Mouse (Mus musculus) thymus, adult 2 months (tissue): ENCODE data around the gene Nenf. TPM values are rescaled to one million over a fixed set of nuclear protein-coding genes. Genes with fewer than 3 reads are reported as not detected.

Experiments
- DNase-seq: peaks from one replicate; pipeline ENCODE4 v3.0.0; 2021
- H3K27ac ChIP-seq: fragments of 200-500 bp; 2 replicates; pipeline ENCODE4 v1.5.1; 2012; ENCODE audit warnings: low read length, control low read depth; ENCODE audit not compliant: control insufficient read depth, insufficient read depth
- H3K27me3 ChIP-seq: fragments of 200-500 bp; 2 replicates; pipeline ENCODE4 v1.6.1; 2012; ENCODE audit warnings: mild to moderate bottlenecking, low read length, moderate library complexity, mixed read lengths; ENCODE audit not compliant: control insufficient read depth, insufficient read depth
- H3K36me3 ChIP-seq: fragments of 200-500 bp; 2 replicates; pipeline ENCODE4 v1.6.1; 2012; ENCODE audit warnings: mild to moderate bottlenecking, low read length, moderate library complexity; ENCODE audit not compliant: control insufficient read depth, insufficient read depth
- H3K4me1 ChIP-seq: fragments of 200-500 bp; replicated peaks from 2 replicates; pipeline ENCODE4 v1.6.1; 2012; ENCODE audit warnings: low read length; ENCODE audit not compliant: control insufficient read depth, insufficient read depth
- H3K4me3 ChIP-seq: fragments of 200-500 bp; 2 replicates; pipeline ENCODE4 v1.5.1; 2012; ENCODE audit warnings: mild to moderate bottlenecking, low read length, control low read depth, moderate library complexity; ENCODE audit not compliant: control insufficient read depth, insufficient read depth
- CTCF ChIP-seq: fragments of 200-500 bp; IDR thresholded peaks from 2 replicates; pipeline ENCODE4 v1.5.1; 2012; ENCODE audit warnings: mild to moderate bottlenecking, control low read depth, low read length, moderate library complexity, borderline replicate concordance; ENCODE audit not compliant: control insufficient read depth, poor library complexity, insufficient read depth; ENCODE audit errors: extremely low read depth
- POLR2A ChIP-seq: fragments of 200-500 bp; IDR thresholded peaks from 2 replicates; pipeline ENCODE4 v1.6.1; 2012; ENCODE audit warnings: mild to moderate bottlenecking, low read length, control low read depth, moderate library complexity; ENCODE audit not compliant: control insufficient read depth, poor library complexity, insufficient read depth; ENCODE audit errors: extremely low read depth
- WGBS: fragments of 180-500 bp; shearing (Covaris S2); methylation state at CpG from one replicate; pipeline ENCODE4 v1.1.7; 2018; 5-methylcytosine and 5-hydroxymethylcytosine counted together
- polyA plus RNA-seq: library from polyadenylated mRNA; depleted of rRNA; stranded (reverse); fragments of >200 nt; gene quantifications from 2 replicates; pipeline ENCODE4 v1.2.3, GENCODE M21; 2012

Nenf gene
- polyA plus RNA-seq, 1 experiment, result 64.5 TPM

DNA sequence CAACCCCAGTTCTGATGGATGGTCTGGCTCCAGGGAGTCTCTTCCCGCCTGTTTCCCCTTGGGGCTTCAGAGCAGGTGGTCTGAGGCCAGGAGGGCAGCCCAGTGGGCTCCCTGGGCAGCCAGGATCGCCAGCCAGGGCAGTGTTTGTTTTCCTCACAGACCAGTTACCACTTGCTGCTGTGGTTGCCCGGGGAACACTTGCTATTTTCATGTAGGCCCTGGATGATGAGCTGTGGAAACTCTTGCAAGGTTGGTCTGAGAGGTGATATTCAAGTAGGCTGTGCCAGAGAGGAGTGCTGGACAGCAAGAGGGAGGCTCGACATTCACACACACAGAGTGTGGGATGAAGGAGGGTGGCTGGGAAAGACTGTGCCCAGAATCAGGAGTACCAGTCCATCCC, 16.1 kb downstream of the Nenf start:
- TF ChIP-seq POLR2A, result no peak
- TF ChIP-seq CTCF, result no peak
- no peak overlapping the region for H3K27ac ChIP-seq
- no peaks in the 10 kb centered on the region for H3K36me3 ChIP-seq
- peaks cover 7% of the 10 kb centered on the region; the same call in 1 of the 2 replicates for H3K4me1 ChIP-seq
- 91% methylated on average over 4 of the region's 4 CpGs for WGBS
- no peaks in the 10 kb centered on the region for H3K27me3 ChIP-seq
- no peak overlapping the region for H3K4me3 ChIP-seq
- no peak for DNase-seq

GRCm38 (mm10) chr1:191299215-191299942, 18.6 kb downstream of the Nenf start:
- DNase-seq, result peak; percentile 36
- Histone ChIP-seq H3K27me3 (no peaks in the 10 kb centered on the region), H3K4me1 (no peaks in the 10 kb centered on the region), H3K36me3 (no peaks in the 10 kb centered on the region), H3K27ac (no peak overlapping the region), H3K4me3 (no peak overlapping the region)
- TF ChIP-seq POLR2A (no peak), CTCF (peak; percentile 61; the same call in 1 of the 2 replicates)
- WGBS, result 67% methylated on average over 11 of the region's 11 CpGs

- H3K36me3 ChIP-seq, result no peaks in the 10 kb centered on the region
- H3K27ac ChIP-seq, result no peak overlapping the region
- WGBS, result 91% methylated on average over 4 of the region's 4 CpGs
- DNase-seq, result no peak
- no peaks in the 10 kb centered on the region for H3K4me1 ChIP-seq
- TF ChIP-seq CTCF, result no peak
- H3K4me3 ChIP-seq, result no peak overlapping the region
- no peaks in the 10 kb centered on the region for H3K27me3 ChIP-seq
Observed at GRCm38 (mm10) chr1:191298304-191298703, 19.7 kb downstream of the Nenf start.

DNA sequence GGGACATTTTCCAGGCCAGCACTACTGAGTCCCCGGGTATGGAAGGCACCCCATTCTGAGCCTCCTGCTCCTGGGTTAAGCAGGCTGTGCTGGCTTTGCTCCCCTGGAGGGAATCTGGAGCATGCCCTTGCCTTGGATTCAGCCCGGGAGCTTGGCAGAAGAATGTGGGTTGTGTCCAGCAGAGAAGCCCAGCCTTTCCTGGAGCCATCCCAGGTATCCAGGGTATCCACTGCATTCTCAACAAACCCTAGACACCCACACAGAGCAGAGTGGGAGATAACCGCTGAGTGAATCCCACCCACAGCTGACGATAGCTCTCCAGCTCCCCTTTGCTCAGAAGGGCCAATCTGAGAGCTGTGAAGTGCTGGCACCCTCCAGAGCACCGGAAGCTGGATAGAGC, 21.5 kb downstream of the Nenf start:
- no peak for TF ChIP-seq CTCF
- no peak for TF ChIP-seq POLR2A
- Histone ChIP-seq H3K27me3 (no peaks in the 10 kb centered on the region), H3K4me1 (no peaks in the 10 kb centered on the region), H3K36me3 (no peaks in the 10 kb centered on the region), H3K4me3 (no peak overlapping the region), H3K27ac (no peak overlapping the region)
- DNase-seq, result no peak
- 90% methylated on average over 5 of the region's 5 CpGs for WGBS

- 87% methylated on average over 3 of the region's 3 CpGs for WGBS
- H3K4me1 ChIP-seq, result no peaks in the 10 kb centered on the region
- H3K27me3 ChIP-seq, result no peaks in the 10 kb centered on the region
- no peak overlapping the region for H3K4me3 ChIP-seq
- no peak overlapping the region for H3K27ac ChIP-seq
- H3K36me3 ChIP-seq, result no peaks in the 10 kb centered on the region
- TF ChIP-seq CTCF, result no peak
- DNase-seq, result no peak
Observed at GRCm38 (mm10) chr1:191295784-191296183, 22.2 kb downstream of the Nenf start.

DNA sequence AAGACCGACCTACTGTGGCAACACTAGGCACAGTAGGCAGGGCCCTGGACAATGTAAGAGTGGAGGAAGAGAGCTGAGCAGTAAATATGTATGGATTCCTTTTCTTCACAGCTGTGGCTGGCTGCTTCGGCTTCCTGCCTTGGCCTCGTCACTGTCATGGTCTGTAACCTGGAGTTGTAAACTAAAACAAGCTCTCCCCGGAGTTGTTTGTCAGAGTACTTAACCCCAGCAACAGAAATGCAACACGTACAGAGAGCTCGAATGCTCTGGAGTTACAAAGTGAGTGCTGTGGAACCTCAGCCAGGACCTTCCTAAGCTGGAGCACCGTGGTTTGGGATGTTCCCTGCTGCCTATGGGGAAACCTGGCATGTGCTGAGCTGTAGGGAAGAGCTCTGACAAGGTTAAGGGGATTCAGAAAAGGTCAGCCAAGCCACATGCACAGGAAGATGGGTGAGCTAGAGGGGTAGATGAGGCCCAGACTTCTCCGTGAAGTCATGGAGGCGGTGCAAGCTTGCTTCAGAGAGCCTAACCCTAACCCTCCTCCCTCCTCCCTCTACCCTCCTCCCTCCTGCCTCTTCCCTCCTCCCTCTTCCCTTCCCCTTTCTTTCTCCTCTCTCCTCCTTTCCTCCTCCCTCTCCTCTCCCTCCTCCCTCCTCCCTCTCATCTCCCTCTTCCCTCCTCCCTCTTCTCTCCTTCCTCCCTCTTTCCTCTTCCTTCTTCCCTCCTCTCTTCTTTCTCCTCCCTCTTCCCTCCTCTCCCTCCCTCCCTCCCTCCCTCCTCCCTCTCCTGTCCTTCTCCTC, 23.8 kb downstream of the Nenf start:
- DNase-seq, result no peak
- WGBS, result 87% methylated on average over 9 of the region's 9 CpGs
- Histone ChIP-seq H3K4me1 (no peaks in the 10 kb centered on the region), H3K36me3 (no peaks in the 10 kb centered on the region), H3K4me3 (no peak overlapping the region), H3K27ac (no peak overlapping the region), H3K27me3 (no peaks in the 10 kb centered on the region)
- no peak for TF ChIP-seq CTCF
- no peak for TF ChIP-seq POLR2A

GRCm38 (mm10) chr1:191293051-191293450, 24.9 kb downstream of the Nenf start:
- no peak for DNase-seq
- Histone ChIP-seq H3K4me3 (no peak overlapping the region), H3K27me3 (no peaks in the 10 kb centered on the region), H3K36me3 (no peaks in the 10 kb centered on the region), H3K27ac (no peak overlapping the region), H3K4me1 (no peaks in the 10 kb centered on the region)
- WGBS, result 91% methylated on average over 2 of the region's 2 CpGs
- TF ChIP-seq CTCF, result no peak
- TF ChIP-seq POLR2A, result no peak
